ENCODE assay signal across 13 mouse cellular contexts in the genomic region with DNA sequence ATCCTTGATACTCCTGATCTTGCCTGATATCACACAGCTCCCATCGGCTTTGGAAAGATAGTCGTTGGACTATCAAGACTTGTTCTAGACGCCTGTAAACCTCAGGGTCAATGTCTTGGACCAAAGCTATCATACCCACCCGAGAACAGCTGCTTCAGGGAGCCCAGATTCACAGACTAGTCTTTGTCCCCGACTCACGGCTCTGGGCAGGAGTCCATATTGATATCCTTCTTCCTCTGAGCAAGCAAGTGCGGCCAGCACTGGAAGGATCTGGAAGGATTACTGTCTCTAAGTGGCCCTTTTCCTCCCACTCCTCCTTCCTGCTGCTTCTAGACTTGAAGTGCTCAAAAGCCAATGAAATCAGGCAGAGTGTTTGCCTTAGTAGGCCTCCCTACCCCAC. TPM values are rescaled to one million over a fixed set of nuclear protein-coding genes. Genes with fewer than 3 reads are reported as not detected.
DNase-seq lines count a peak whose midpoint lies in the region; ATAC-seq and TF ChIP-seq lines count a peak whose summit lies in the region.
"Had no signal": no experiment of that assay in that cellular context is flagged by ENCODE, and none has a peak within 500 bp of the region (broad histone marks: within the 10 kb centered on the region; RNA-seq: fewer than 3 reads in every experiment).

No protein-coding gene starts in this region.

- no peak overlapping the region for H3K4me3 ChIP-seq in heart, embryonic 10.5 days
- no peak overlapping the region for H3K4me3 ChIP-seq in lung, postnatal 0 days (ENCODE audit: low read depth, low read length)
- H3K4me3 ChIP-seq in testis, adult 2 months (ENCODE audit: control insufficient read depth, low read depth, low read length) = no peak overlapping the region
- H3K4me3 ChIP-seq: megakaryocyte, embryonic 14.5 days had no signal

- no peak for TF ChIP-seq EP300 in lung, postnatal 0 days (IDR thresholded peaks at IDR 0.05)

- H3K9me3 ChIP-seq in heart, embryonic 10.5 days = no peaks in the 10 kb centered on the region
- no peaks in the 10 kb centered on the region for H3K9me3 ChIP-seq in lung, postnatal 0 days (ENCODE audit: low read length)
- H3K9me3 ChIP-seq: megakaryocyte, embryonic 14.5 days had no signal

- H3K27ac ChIP-seq in heart, embryonic 10.5 days = no peak overlapping the region
- H3K27ac ChIP-seq in lung, postnatal 0 days (ENCODE audit: low read length) = peak overlapping the region; percentile 34; the same call in 1 of the 2 replicates
- 0 out of 2 replicates have a peak overlapping the region, but pooled peaks have one; percentile 26 for H3K27ac ChIP-seq in testis, adult 2 months (ENCODE audit: control insufficient read depth, insufficient read depth, low read depth, low read length)
- H3K27ac ChIP-seq: liver, embryonic 14.5 days had no signal

- peaks cover 18% of the 10 kb centered on the region for H3K4me1 ChIP-seq in heart, embryonic 10.5 days
- peaks cover 10% of the 10 kb centered on the region for H3K4me1 ChIP-seq in lung, postnatal 0 days (ENCODE audit: insufficient read depth, low read depth, low read length)
- peaks cover 4% of the 10 kb centered on the region for H3K4me1 ChIP-seq in testis, adult 2 months (ENCODE audit: control insufficient read depth, insufficient read depth, low read length)

- 83% methylated on average over 7 of the region's 7 CpGs for WGBS in heart, embryonic 10.5 days
- WGBS in lung, postnatal 0 days = 71% methylated on average over 7 of the region's 7 CpGs

- peaks cover 79% of the 10 kb centered on the region for H3K36me3 ChIP-seq in heart, embryonic 10.5 days
- H3K36me3 ChIP-seq in lung, postnatal 0 days (ENCODE audit: insufficient read depth, low read length) = peaks cover 19% of the 10 kb centered on the region; the same call in 1 of the 2 replicates
- H3K36me3 ChIP-seq in testis, adult 2 months (ENCODE audit: control insufficient read depth, insufficient read depth, low read length) = no peaks in the 10 kb centered on the region

- no peak overlapping the region for H3K9ac ChIP-seq in lung, postnatal 0 days (replicated peaks; ENCODE audit: low read depth)
- H3K9ac ChIP-seq: forebrain, postnatal 0 days; liver, embryonic 14.5 days had no signal

- H3K27me3 ChIP-seq in heart, embryonic 10.5 days (ENCODE audit: insufficient read depth, poor library complexity, severe bottlenecking) = no peaks in the 10 kb centered on the region
- H3K27me3 ChIP-seq in lung, postnatal 0 days (replicated peaks; ENCODE audit: insufficient read depth, low read length) = no peaks in the 10 kb centered on the region
- H3K27me3 ChIP-seq in testis, adult 2 months (ENCODE audit: control insufficient read depth, insufficient read depth, low read length) = no peaks in the 10 kb centered on the region
- H3K27me3 ChIP-seq: megakaryocyte, embryonic 14.5 days had no signal

- no peak for ATAC-seq in lung, postnatal 0 days
- ATAC-seq in frontal cortex, adult (ENCODE audit: low TSS enrichment) = no peak

- DNase-seq in heart, adult 11 months = peak; percentile 97
- no peak for DNase-seq in heart, embryonic 10.5 days (ENCODE audit: low spot score)
- DNase-seq in lung, postnatal 0 days (ENCODE audit: low spot score) = no peak
- DNase-seq in lung, postnatal 10 days = no peak
- DNase-seq in heart, postnatal 10 days = peak; percentile 71 to 74
- DNase-seq in left cerebral cortex, postnatal 14 days (ENCODE audit: low spot score in 2 of 2) = no peak
- DNase-seq: cerebellum, adult 18-20 months; forebrain, postnatal 0 days; thymus, adult 18-20 months had no signal

- no peak for TF ChIP-seq CTCF in lung, postnatal 0 days (IDR thresholded peaks at IDR 0.05)
- no peak for TF ChIP-seq CTCF in testis, adult 2 months (IDR thresholded peaks at IDR 0.05; ENCODE audit: control insufficient read depth, insufficient read depth, insufficient replicate concordance, low read depth, low read length)

- no peak for TF ChIP-seq POLR2A in testis, adult 2 months (IDR thresholded peaks at IDR 0.05; ENCODE audit: control insufficient read depth, low read depth, low read length)

- no peak overlapping the region for H3K4me2 ChIP-seq in lung, postnatal 0 days (replicated peaks; ENCODE audit: low read depth, low read length)

- intact Hi-C loops in heart, postnatal 10 days (cut with DNase I) = no loop called here
- intact Hi-C loops in left cerebral cortex, postnatal 14 days (cut with DNase I) = no loop called here

RNA-seq across cellular contexts. Expression of a gene that starts 59.2 kb away (rescaled TPM):
- 31.1 and 33.3 TPM in 2 replicates for polyA plus RNA-seq in heart, embryonic 10.5 days (2016; fragmentation: Nextera tagmentation; extraction: Ambion mirVana)
- polyA plus RNA-seq in lung, postnatal 0 days (2015; fragmentation: Nextera tagmentation; extraction: Ambion mirVana) = 39.2 and 46.5 TPM in 2 replicates
- 10 to 100 TPM; 30.0 to 33.7 TPM for total RNA-seq in heart, postnatal 10 days (2021)
- 9.2 and 11.1 TPM in 2 replicates for polyA plus RNA-seq in testis, adult 2 months (2012; rRNA removed)
- total RNA-seq in left cerebral cortex, postnatal 14 days (2021) = 10 to 100 TPM; 44.5 to 48.3 TPM

Comparison
In these comparisons a context has a peak if more than half of its experiments do, and no peak if none do; other contexts are left out.
1. DNase-seq: peak in heart, adult 11 months (single experiment) and heart, postnatal 10 days (2 of 2); none in heart, embryonic 10.5 days (single experiment), lung, postnatal 0 days (single experiment), lung, postnatal 10 days (single experiment) and left cerebral cortex, postnatal 14 days (0 of 2).